Mouse (Mus musculus): ENCODE results near the gene Ece1.

GRCm38 (mm10) chr4:137891553-137892145 lies 29.6 kb downstream of the Ece1 start:
- no peak for TF ChIP-seq POLR2A (IDR thresholded peaks at IDR 0.05; ENCODE audit: low read depth, low read length)
- TF ChIP-seq CTCF (IDR thresholded peaks at IDR 0.05; ENCODE audit: borderline replicate concordance, insufficient read depth, low read length), result no peak

Data from embryonic fibroblast, embryonic 13.5 days (primary cell).